Mouse (Mus musculus) olfactory bulb, adult 2 months (tissue): ENCODE measurements at regions not wholly inside any gene's neighbourhood (a gene's known extent, or its start where the extent isn't known, plus 50 kb on each side); places are given as distances from the start of the nearest gene placed in this dataset.

Source experiments
- CTCF ChIP-seq: fragments of 200-500 bp; IDR thresholded peaks from 2 replicates; pipeline ENCODE4 v1.5.1; 2012; ENCODE audit warnings: low read depth, mild to moderate bottlenecking, low read length, moderate library complexity; ENCODE audit not compliant: insufficient read depth
- POLR2A ChIP-seq: fragments of 200-500 bp; IDR thresholded peaks from 2 replicates; pipeline ENCODE4 v1.6.1; 2012; ENCODE audit warnings: mild to moderate bottlenecking, low read depth, low read length, moderate library complexity; ENCODE audit not compliant: insufficient read depth

GRCm38 (mm10) chr13:11025918-11026317 is 665.3 kb upstream of the Chrm3 start:
- TF ChIP-seq CTCF = no peak
- TF ChIP-seq POLR2A = no peak
